Mouse (Mus musculus): ENCODE results near the gene Pimreg.

The Pimreg gene

DNA sequence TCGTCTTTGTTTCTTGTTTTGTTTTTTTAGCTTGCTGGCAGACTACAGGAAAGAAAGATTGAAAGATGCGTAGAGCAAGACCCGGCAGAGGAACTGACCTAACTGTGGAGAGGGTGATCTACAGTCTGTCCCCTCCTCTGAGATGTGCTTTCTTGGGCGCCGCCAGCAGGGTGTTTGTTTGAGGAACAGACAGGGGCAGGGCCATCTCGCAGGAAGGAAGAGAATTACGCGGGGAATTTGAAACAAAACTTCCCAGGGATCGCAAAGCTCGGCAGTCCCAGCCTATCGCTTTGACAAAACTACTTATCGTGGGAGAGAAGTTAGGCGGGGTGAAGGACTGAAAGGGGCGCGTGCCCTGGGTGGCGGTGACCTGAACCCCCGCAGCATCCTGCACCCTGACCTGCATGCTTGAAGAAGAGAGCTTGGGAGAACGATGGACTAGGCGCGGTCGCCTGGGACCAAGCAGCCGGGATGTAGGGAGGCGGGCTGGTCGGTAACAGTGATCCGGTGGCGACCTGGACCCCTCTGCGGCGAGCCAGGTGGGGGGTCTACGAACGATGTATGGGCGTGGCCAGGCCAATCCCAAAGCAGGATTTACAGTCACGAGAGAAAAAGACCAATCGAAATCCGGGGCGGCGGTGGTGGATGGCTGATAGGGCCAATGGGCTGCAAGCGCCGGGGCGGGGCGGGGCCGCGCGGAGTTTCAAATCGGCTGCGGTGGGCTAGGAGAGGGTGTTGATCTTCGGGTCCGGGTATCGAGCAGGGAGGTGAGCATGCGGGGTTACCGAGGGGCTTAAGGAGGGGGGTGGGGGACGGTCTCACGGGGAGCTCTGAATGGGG is at the start of gene Pimreg:
Gene Pimreg, plus strand, starts transcription at position 265 of the 840 bp plus-strand sequence.
- DNase-seq (ENCODE audit: low spot score): peak; percentile 38

GRCm38 (mm10) chr11:71992438-71992837 is 49.4 kb upstream of the Pimreg start:
- no peak for DNase-seq (ENCODE audit: low spot score)

- DNase-seq (ENCODE audit: low spot score): no peak
These were observed 45.8 kb upstream of the Pimreg start for GRCm38 (mm10) chr11:71995968-71996511.

DNA sequence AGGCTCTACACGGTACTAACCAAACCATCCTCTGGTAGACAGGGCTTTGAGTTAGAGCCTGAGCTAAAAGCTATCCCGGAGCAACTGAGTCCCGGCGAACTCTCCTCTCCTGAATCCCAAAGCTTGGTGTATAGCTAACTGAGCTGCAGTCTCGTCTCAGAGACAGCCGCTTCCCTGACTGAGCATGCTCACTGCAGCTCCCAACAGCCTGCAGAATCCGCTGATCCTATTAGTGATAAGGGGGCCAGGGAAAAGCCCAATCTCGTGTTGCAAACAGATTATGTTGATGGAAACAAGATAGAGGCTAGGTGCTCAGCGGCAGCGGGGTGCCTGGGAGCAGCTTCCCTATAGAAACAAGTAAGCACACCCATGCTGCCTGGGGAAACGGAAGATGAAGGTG is 45.0 kb upstream of the Pimreg start:
- DNase-seq (ENCODE audit: low spot score): no peak

DNA sequence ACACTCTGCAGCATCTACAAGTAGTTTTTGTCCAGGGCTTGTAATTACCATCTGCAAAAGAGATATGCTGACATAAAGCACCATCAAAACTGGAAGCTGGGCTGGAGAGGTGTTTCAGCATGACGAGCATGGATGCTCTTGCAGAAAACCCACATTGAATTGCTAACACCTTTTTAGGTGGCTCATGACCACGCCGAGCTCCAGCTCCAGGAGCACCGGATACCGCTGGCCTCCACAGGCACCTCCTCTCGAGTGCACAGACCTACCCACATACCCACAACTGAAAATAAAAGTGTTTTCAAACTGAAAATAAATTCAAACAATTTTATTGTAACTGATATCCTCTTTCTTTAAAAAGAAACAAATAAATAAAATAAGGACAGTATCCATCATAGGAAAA is 41.6 kb upstream of the Pimreg start:
- no peak for DNase-seq (ENCODE audit: low spot score)

GRCm38 (mm10) chr11:72002138-72002853 is 39.5 kb upstream of the Pimreg start:
- no peak for DNase-seq (ENCODE audit: low spot score)

DNA sequence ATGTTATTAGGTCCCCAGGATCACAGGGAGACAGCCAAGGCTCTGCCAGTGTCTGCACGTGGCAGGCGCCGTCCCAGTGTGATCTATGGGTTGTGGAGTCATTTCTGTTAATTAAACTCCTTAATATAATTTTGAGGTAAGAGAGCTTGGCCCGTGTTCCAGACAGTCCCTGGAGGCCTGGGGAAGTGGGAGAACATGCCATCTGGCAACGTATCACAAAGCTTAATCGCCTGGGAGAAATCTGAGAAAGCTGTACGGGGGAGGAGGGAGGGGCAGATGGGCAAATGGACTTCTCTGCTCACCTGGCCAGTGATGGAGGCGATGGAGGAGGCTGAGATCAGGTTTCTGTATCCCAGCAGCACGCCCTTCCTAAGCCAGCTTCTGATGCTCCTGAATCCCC is 38.7 kb upstream of the Pimreg start:
- DNase-seq (ENCODE audit: low spot score): no peak

- DNase-seq (ENCODE audit: low spot score): no peak
These were observed 36.3 kb upstream of the Pimreg start for GRCm38 (mm10) chr11:72005547-72005946.

DNA sequence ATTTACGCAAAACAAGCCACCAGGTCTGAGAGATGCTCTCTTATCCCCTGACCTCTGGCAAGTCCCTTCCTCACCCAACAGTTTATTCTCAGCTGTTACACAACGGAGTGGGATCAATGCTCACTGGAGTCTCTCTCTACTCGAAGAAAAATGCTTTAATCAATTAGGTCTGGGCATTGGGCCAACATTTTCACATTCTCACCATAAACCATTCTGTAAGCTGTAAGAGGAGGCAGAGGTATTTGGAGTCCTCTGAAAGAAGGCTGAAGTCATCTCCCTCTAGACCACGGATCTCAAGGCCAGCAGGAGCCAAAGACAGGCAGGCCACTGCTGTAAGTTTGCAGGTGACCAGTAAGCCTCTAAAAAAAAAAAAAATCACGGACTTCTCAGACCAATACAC is 31.5 kb upstream of the Pimreg start:
- no peak for DNase-seq (ENCODE audit: low spot score)

- no peak for DNase-seq (ENCODE audit: low spot score)
These were observed 30.7 kb upstream of the Pimreg start for GRCm38 (mm10) chr11:72010940-72011722.

DNA sequence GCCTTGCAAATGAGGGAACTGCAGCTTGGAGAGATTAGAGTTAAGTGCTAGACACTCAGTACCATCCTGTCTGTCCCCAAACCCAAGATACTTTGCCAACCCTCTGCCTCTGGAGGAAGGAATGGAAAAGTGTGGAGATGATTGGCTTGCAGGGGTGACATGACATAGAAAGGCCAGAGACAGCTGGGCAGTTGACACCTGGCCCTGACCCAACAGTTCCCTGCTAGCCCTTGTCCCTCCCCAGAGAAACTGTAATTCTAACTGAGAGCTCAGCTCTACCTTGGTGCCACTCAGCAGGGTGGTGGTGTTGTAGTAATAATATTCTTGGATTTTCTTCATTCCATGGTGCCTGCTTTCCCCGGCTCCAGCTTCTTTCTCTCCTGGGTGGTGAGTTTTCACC is 29.9 kb upstream of the Pimreg start:
- DNase-seq (ENCODE audit: low spot score): no peak

GRCm38 (mm10) chr11:72014674-72015073 is 27.2 kb upstream of the Pimreg start:
- no peak for DNase-seq (ENCODE audit: low spot score)

DNA sequence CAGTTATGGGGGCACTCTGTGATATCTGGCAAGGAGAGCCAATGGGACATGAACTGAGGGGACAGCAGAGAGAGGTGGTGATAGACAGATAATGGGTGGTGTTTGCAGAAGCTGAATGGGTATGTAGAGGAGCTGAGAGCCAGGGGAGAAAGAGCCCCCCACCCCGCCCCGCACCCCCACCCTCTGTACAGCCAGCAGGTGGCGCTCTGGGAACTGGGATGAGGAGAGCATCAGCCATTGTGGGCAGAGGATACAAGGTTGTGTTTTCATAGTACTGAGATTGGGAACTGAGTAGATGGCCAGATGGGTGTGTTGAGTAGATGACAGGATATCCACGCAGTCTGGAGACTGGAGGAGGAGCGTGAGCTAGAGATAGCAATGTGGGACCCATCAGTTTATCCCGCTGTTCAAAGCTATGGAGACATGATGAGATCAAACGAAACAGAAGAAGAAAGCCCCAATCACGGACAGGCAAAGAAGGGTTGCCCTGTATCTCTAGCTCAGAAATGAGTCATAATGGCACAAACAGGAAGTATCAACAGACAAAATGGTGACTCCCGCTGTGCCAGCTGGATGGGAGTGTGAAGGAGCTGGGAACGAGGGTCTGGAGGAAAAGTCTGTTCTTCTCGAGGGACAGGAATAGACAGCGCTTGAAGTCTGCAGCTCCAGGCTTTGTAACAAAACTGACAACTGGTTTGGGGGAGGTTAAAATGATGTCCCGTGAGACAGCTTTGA is 25.1 kb upstream of the Pimreg start:
- DNase-seq (ENCODE audit: low spot score): no peak

DNA sequence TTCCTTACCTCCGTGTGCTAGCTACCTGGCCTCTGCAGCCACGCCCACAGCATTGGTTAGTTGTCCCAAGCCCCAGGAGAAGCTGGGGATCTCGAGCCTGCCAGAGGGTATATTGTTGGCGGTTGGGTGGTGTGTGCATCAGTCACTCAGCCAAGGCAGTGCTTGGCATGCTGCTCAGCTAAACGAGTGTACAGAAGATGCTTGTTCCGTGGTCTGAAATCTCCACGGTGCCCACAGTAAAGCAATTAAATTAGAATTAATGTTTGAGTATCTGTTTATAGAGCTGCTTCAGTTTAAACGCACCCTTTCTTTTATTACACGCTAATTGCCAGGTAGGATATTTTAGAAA is 24.6 kb upstream of the Pimreg start:
- no peak for DNase-seq (ENCODE audit: low spot score)

DNA sequence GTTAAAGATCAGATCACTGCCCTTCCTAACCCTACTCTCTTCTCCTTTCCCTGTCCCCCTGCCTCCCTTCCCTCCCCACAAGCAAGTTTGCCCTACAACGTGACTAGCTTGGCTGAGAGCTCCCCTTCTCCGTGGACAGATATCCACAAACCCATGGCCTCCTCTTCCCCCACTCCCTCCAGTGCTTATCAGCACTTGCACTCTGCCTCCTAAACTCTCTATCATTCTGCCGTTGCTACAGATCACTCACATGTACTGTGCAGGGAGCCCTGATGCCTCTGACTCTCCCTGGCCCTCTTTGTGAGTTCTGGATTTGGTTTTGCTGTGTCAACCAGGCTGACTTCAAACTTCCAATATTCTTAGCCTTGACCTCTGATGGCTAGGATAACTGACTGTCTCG is 20.8 kb upstream of the Pimreg start:
- DNase-seq (ENCODE audit: low spot score): no peak

- no peak for DNase-seq (ENCODE audit: low spot score)
These were observed 19.0 kb upstream of the Pimreg start for GRCm38 (mm10) chr11:72022827-72023226.

DNA sequence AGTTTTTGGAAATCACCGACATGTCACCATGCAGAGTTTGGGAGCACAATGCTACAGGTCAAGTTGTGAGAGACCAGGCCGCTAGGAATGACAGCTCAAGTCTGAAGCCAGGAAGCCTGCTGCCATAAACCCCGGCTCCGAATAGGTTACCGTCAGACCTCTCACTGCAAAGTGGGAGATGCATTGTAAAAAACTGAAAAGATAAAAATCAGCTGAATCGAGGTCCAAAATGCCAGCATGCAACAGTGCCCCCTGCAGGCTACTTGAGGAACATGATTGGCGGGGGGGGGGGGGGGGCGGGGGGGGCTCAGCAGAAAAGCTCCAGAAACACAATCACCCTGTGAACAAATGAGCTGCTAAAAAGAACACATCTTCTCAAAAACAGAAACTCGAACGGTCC is 18.3 kb upstream of the Pimreg start:
- DNase-seq (ENCODE audit: low spot score): no peak

- no peak for DNase-seq (ENCODE audit: low spot score)
These were observed 17.5 kb upstream of the Pimreg start for GRCm38 (mm10) chr11:72024193-72024781.

DNA sequence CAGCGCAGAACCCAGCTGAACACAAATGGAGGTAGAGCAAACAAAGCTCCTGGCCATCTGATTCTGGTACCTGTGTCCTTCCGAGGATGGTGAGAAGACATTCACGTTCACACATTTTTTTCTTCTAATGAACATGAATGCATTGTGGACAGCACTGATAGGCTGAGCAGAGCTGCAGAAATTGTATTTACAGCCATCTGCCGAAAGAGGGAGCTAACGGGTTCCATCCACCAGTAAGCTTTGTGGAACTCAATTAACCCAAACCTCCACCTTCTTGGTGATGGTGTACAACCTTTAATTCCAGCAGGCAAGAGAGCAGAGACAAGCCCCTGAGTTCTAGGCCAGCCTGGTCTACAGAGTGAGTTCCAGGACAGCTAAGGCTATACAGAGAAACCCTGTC is 16.0 kb upstream of the Pimreg start:
- DNase-seq (ENCODE audit: low spot score): no peak

- no peak for DNase-seq (ENCODE audit: low spot score)
These were observed 15.3 kb upstream of the Pimreg start for GRCm38 (mm10) chr11:72026516-72026915.

DNA sequence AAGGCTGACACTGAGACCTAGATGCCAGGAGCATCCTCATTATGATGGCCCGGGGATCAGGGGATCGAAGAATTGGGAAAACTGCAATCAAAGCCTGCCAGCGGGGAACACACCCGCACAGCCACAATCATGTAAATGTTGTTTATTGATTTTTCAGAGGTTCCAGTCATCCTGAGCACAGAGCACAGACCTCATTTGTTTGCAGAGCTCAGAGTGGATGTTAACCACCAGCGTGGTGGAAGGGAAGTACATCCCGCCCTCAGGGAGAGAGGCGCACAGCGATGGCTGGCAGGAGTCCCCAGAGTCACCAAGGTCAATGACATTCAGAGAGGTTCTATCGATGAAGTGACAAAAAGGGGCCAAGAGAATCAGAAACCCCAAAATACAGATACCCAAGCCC is 14.0 kb upstream of the Pimreg start:
- no peak for DNase-seq (ENCODE audit: low spot score)

Data from spleen, adult 12 weeks (tissue).